Mouse (Mus musculus) embryonic facial prominence, embryonic 14.5 days (tissue): ENCODE data around the gene Ceacam20. TPM values are rescaled to one million over a fixed set of nuclear protein-coding genes. Genes with fewer than 3 reads are reported as not detected.
"Not testable (repeated sequence)": the region's sequence is repeated elsewhere in the genome, so short reads cannot be mapped to it uniquely, and the experiment has no call there.

Source experiments
- ATAC-seq: fragments of 200-750 bp; cut with Nextera tagmentation; 2 replicates; pipeline ENCODE4 v1.8.0; 2017; ENCODE audit warnings: low read depth, moderate number of reproducible peaks, moderate TSS enrichment
- DNase-seq: peaks from one replicate; pipeline ENCODE4 v3.0.0-alpha.2; 2015; ENCODE audit warnings: low spot score
- H3K27ac ChIP-seq: fragments of 300-500 bp; sonication (generic); replicated peaks from 2 replicates; pipeline ENCODE4 v1.5.1; 2014; ENCODE audit warnings: low read depth, mild to moderate bottlenecking, low read length, moderate library complexity
- H3K27me3 ChIP-seq: fragments of 300-500 bp; sonication (generic); replicated peaks from 2 replicates; pipeline ENCODE4 v1.6.1; 2014; ENCODE audit warnings: low read length; ENCODE audit not compliant: control insufficient read depth, insufficient read depth
- H3K36me3 ChIP-seq: fragments of 300-500 bp; sonication (generic); 2 replicates; pipeline ENCODE4 v1.6.1; 2014; ENCODE audit warnings: low read length, mixed read lengths; ENCODE audit not compliant: control insufficient read depth, insufficient read depth
- H3K4me1 ChIP-seq: fragments of 300-500 bp; sonication (generic); 2 replicates; pipeline ENCODE4 v1.6.1; 2014; ENCODE audit warnings: antibody characterized with exemption, low read length; ENCODE audit not compliant: control insufficient read depth, insufficient read depth
- H3K4me2 ChIP-seq: fragments of 300-500 bp; sonication (generic); 2 replicates; pipeline ENCODE4 v1.6.1; 2014; ENCODE audit warnings: low read depth, mild to moderate bottlenecking, low read length, moderate library complexity, mixed read lengths
- H3K4me3 ChIP-seq: fragments of 300-500 bp; sonication (generic); 2 replicates; pipeline ENCODE4 v1.5.1; 2014; ENCODE audit warnings: low read depth, mild to moderate bottlenecking, low read length
- H3K9ac ChIP-seq: fragments of 300-500 bp; sonication (generic); 2 replicates; pipeline ENCODE4 v1.6.1; 2014; ENCODE audit warnings: low read depth, mild to moderate bottlenecking, low read length, moderate library complexity, mixed read lengths
- H3K9me3 ChIP-seq: fragments of 300-500 bp; sonication (generic); 2 replicates; pipeline ENCODE4 v1.6.1; 2016; ENCODE audit warnings: low read length; ENCODE audit not compliant: control insufficient read depth
- WGBS: fragments of 180-500 bp; shearing (Covaris S2); extraction: QIAGEN DNeasy Blood & Tissue Kit; methylation state at CpG from one replicate; pipeline ENCODE4 v1.1.7; 2014; 5-methylcytosine and 5-hydroxymethylcytosine counted together
- polyA plus RNA-seq: library from polyadenylated mRNA; unstranded; fragments of >200 nt; fragmentation: Nextera tagmentation; extraction: Ambion mirVana; gene quantifications from 2 replicates; pipeline ENCODE4 v1.2.1, GENCODE M21; 2014

The Ceacam20 gene
- polyA plus RNA-seq, 1 experiment from 2014 or later = not detected

DNA sequence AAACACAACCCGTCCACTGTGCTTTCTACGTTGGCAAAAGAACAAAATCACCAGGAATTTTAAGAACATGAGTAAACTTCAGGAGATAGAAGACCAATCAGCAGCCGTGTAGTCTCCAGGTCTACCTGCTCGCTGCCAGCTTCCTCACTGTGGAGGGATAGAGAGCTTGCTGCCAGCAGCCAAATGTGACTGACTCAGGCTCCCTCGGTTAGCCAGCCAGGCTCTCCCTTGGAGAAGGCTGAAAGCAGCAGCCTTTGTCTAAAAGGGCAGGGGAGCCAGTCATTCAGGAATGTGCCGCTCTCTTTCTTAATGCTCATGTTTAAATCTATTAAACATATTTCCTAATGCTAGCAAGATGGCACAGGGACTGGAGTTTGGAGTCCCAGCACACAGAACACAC, 34.7 kb upstream of the Ceacam20 start:
- H3K4me1 ChIP-seq, H3K4me2 ChIP-seq, ATAC-seq, DNase-seq, H3K9me3 ChIP-seq, H3K36me3 ChIP-seq, H3K27ac ChIP-seq, H3K4me3 ChIP-seq, H3K9ac ChIP-seq: not testable (repeated sequence)
- WGBS = 66% methylated on average over 6 of the region's 6 CpGs
- H3K27me3 ChIP-seq = peaks cover 10% of the 10 kb centered on the region

DNA sequence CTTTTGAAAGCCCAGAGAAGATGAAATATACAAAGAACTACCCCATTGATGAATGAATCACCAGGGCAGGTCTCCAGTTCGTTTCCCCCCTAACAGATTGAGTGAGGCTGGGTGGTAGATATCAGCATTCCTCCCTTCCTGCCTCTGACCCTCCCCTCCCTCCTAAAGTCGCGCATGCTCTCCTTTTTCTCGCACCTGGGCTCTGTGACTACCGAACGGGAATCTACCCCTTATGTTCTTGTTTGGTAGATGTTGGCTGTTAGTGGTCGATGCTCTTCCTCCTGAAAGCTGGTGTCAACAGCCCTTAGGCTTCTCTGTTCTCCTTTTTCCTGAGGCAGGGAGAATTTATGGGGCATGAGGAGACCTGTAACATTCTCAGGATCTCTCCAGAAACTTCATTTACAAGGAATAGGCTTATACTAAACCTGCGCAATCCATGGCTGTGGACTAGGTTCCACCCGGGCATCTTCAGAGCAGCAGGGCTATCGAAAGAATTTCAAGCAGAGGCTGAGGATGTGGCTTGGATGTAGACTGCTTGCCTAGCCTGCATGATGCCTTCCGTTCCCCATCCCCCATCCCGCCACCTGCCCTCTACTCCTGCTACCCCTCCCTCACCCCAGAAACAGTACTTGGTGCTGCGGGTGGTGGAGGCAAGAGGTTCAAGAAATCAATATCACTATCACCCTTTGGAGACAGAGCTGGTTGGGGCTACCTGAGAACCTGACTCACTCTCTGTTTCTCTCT, 32.9 kb upstream of the Ceacam20 start:
- Histone ChIP-seq H3K27ac (no peak overlapping the region), H3K4me1 (no peaks in the 10 kb centered on the region), H3K9me3 (no peaks in the 10 kb centered on the region), H3K36me3 (no peaks in the 10 kb centered on the region), H3K9ac (no peak overlapping the region), H3K4me2 (no peak overlapping the region), H3K27me3 (peaks cover 10% of the 10 kb centered on the region), H3K4me3 (no peak overlapping the region)
- peak; percentile 41; the same call in 1 of the 2 replicates for ATAC-seq
- DNase-seq = no peak
- WGBS = 28% methylated on average over 13 of the region's 13 CpGs

DNA sequence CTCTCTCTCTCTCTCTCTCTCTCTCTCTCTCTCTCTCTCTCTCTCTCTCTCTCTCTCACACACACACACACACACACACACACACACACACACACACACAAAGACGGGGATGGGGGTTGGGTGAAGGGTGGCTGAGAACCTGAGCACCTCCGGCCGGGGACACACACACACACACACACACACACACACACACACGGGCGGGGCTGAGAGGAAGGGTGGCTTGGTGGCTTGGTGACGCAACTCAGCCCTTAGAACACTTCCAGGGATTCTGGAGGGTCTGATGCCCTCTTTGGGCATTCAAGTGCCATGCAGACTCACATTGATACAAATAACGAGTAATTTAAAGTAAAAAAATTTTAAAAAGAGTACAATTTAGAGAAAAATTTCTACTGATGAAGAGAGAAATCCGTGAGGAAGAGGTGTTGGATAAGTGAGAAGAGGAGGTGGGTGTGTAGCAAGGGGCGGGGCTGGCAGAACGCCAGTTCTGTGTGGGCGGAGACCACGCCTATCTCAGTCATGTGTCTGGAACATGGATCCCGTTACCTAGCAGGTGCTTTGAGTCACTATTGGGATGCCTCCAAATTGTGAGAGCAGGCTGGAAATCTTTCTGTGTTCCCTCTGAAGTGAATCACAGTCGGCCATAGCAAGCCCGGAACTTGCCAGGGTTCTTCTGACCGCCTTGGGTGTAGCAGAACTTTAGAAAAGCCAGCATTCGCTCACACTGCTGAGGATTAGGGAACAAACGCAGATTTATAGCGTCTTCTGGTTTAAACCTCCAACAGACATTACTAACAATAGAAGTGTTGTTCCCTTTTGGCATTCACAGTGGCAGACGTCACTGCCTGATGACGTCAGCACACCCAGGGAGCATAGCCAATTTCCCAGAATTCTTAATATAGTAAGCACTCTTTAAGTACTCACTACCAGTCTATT, 32.1 kb upstream of the Ceacam20 start:
- no peaks in the 10 kb centered on the region for H3K4me1 ChIP-seq
- H3K4me2 ChIP-seq = peak overlapping the region; percentile 31
- no peaks in the 10 kb centered on the region for H3K36me3 ChIP-seq
- 0 out of 2 replicates have a peak overlapping the region, but pooled peaks have one; percentile 14 for H3K9ac ChIP-seq
- no peak overlapping the region; the same call in 1 of the 2 replicates for H3K27ac ChIP-seq
- peak; percentile 88 for ATAC-seq
- DNase-seq = peak; percentile 88
- H3K9me3 ChIP-seq = no peaks in the 10 kb centered on the region
- H3K27me3 ChIP-seq = peaks cover 10% of the 10 kb centered on the region
- peak overlapping the region; percentile 2; the same call in 1 of the 2 replicates for H3K4me3 ChIP-seq
- 21% methylated on average over 21 of the region's 21 CpGs for WGBS

DNA sequence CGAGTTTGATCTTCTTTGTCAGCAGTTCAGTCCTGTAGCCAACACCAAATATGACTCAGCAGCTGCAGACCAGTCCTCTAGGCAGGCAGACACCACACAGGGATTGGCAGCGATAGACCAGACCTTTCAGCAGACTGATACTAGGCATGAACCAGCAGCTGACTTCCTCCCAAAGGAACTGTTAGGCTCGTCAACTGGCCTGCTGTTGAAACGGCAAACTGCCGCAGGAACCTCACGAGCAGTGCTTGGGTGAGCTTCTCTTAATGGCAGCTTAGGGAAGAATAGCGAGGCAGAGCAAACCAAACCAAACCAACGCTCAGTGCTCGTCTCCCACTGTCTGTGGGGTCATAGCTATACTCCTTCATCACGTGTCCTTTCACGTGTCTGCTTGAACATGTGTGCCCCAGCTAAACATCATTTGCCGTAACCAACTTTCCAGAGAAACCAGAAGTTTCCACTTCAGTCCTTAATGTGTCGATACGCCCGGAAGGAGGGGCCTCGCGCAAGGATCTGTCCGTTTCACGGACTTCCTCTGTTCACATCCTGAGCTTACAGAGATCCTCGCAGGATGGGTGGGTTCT, 30.0 kb upstream of the Ceacam20 start:
- Histone ChIP-seq H3K27me3 (peaks cover 10% of the 10 kb centered on the region), H3K27ac (no peak overlapping the region), H3K4me2 (no peak overlapping the region), H3K9me3 (no peaks in the 10 kb centered on the region), H3K36me3 (no peaks in the 10 kb centered on the region), H3K4me3 (no peak overlapping the region), H3K4me1 (no peaks in the 10 kb centered on the region), H3K9ac (no peak overlapping the region)
- ATAC-seq = no peak
- WGBS = 68% methylated on average over 20 of the region's 20 CpGs
- DNase-seq = peak; percentile 26

- no peak overlapping the region for H3K27ac ChIP-seq
- no peak overlapping the region for H3K4me2 ChIP-seq
These were observed 29.3 kb upstream of the Ceacam20 start for GRCm38 (mm10) chr7:19935961-19936360.

GRCm38 (mm10) chr7:19937229-19937821, 27.9 kb upstream of the Ceacam20 start:
- ATAC-seq (no peak), DNase-seq (no peak)
- Histone ChIP-seq H3K9ac (no peak overlapping the region), H3K4me2 (no peak overlapping the region), H3K27me3 (peaks cover 3% of the 10 kb centered on the region; the same call in 1 of the 2 replicates), H3K9me3 (no peaks in the 10 kb centered on the region), H3K4me3 (no peak overlapping the region), H3K4me1 (no peaks in the 10 kb centered on the region), H3K27ac (no peak overlapping the region), H3K36me3 (no peaks in the 10 kb centered on the region)
- 85% methylated on average over 11 of the region's 11 CpGs for WGBS

More at GRCm38 (mm10) chr7:19935961-19936360, 29.3 kb upstream of the Ceacam20 start:
- Histone ChIP-seq H3K9ac (no peak overlapping the region), H3K4me1 (no peaks in the 10 kb centered on the region), H3K9me3 (no peaks in the 10 kb centered on the region), H3K4me3 (no peak overlapping the region), H3K27me3 (peaks cover 10% of the 10 kb centered on the region), H3K36me3 (no peaks in the 10 kb centered on the region)
- DNase-seq (no peak), ATAC-seq (no peak)
- 70% methylated on average over 6 of the region's 6 CpGs for WGBS

DNA sequence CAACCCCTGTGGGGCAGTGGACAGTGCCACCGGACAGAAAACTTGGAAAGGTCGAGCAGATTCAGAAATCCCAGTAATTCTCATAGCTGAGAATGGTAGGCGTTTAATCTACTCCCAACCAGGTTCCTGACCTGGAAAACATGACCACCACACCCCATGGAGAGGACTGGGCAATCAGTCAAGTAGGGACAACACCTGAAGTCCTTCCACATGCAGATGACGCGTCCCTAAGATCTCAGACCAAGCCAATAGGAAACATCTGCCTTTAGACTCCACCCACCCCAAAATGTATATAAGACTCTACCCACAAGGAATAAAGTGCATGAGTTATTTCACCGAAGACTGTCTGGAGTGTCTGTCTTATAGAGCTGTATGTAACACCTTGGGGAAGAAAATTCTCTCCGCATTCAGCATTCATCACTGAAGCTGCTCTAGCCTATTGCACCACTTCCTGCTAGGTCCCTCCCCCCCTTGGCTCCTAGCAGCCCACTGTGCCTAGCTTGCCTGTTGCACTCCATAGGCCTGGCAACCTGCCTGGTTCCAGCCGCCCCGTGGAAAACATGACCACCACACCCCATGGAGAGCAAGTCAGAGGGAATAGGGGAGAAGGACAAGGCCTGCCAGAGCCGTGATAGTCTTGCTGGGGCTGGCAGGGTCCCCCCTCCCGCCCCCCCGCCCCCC, 25.5 kb upstream of the Ceacam20 start:
- no peaks in the 10 kb centered on the region for H3K4me1 ChIP-seq
- H3K27me3 ChIP-seq = no peaks in the 10 kb centered on the region
- H3K4me3 ChIP-seq = no peak overlapping the region
- no peak overlapping the region for H3K27ac ChIP-seq
- DNase-seq = peak; percentile 74
- no peak overlapping the region for H3K9ac ChIP-seq
- no peak overlapping the region for H3K4me2 ChIP-seq
- no peaks in the 10 kb centered on the region for H3K9me3 ChIP-seq
- WGBS = 62% methylated on average over 9 of the region's 12 CpGs
- ATAC-seq = peak; percentile 68; the same call in 1 of the 2 replicates
- H3K36me3 ChIP-seq = no peaks in the 10 kb centered on the region

DNA sequence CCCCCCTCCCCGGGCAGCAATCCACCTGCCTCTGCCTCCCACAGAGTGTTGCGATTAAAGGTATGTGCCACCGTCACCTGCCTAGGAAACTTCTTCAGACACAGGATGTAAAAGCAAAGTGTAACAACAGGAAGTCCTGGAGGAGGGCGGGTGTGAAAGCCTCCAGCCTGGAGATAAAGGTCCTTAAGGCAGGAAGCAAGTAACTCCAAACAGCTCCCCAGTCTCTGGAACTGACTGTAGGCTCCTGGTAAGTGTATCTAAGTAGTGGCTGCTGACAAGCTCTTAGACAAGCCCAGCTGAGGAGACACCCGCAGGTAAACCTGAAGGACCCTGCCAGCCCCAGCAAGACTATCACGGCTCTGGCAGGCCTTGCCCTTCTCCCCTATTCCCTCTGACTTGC, 25.0 kb upstream of the Ceacam20 start:
- Histone ChIP-seq H3K9ac (no peak overlapping the region), H3K27ac (no peak overlapping the region), H3K4me1 (no peaks in the 10 kb centered on the region), H3K4me3 (no peak overlapping the region), H3K4me2 (no peak overlapping the region), H3K27me3 (no peaks in the 10 kb centered on the region), H3K9me3 (no peaks in the 10 kb centered on the region), H3K36me3 (no peaks in the 10 kb centered on the region)
- ATAC-seq = no peak
- 43% methylated on average over 5 of the region's 6 CpGs for WGBS
- DNase-seq = no peak
